ENCODE assay signal across 9 mouse cellular contexts in the genomic region with DNA sequence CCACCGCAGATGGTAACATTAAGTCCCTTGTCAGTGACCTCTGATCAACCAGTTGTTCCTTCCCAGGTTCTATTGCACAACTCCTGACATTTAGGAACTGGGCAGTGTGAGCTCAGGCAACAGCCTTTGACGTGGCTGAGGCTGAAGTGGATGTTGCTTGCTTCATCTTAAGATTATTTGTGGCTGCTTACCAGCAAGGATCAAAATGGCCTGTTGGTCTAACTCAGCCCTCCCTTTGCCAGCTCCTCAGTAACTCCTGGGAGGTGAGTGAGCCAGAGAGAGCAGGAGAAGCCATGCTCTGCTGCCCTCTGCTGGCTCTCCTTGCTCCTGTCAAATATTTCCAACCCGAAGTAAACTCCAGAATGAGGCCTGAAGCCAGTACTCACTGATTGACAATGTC.
DNase-seq lines count a peak whose midpoint lies in the region; ATAC-seq and TF ChIP-seq lines count a peak whose summit lies in the region.
"Had no signal": no experiment of that assay in that cellular context is flagged by ENCODE, and none has a peak within 500 bp of the region (broad histone marks: within the 10 kb centered on the region; RNA-seq: fewer than 3 reads in every experiment).

No protein-coding gene starts in this region.

- TF ChIP-seq EP300 in MEL (IDR thresholded peaks at IDR 0.05; ENCODE audit: low read depth in 1 of 2, low read length in 2 of 2) = 0 out of 4 replicates have a peak, but pooled peaks of 1 of the 2 experiments have one; percentile 6

- no peaks in the 10 kb centered on the region for H3K27me3 ChIP-seq in MEL (ENCODE audit: control insufficient read depth in 1 of 2, insufficient read depth in 2 of 2, low read length in 2 of 2)
- no peaks in the 10 kb centered on the region for H3K27me3 ChIP-seq in forebrain, embryonic 13.5 days
- H3K27me3 ChIP-seq: limb, embryonic 12.5 days had no signal

- DNase-seq in MEL (ENCODE audit: low read depth, low spot score) = peak; percentile 81
- peak; percentile 49 for DNase-seq in c-Kit-positive CD71-positive TER-119-positive erythroid progenitor cells, embryonic 14.5 days (ENCODE audit: low spot score)
- DNase-seq in heart, postnatal 4 days = peak; percentile 82
- peak; percentile 44 for DNase-seq in layer of hippocampus, adult 9-11 months
- peak; percentile 85 for DNase-seq in lung, postnatal 25 days (ENCODE audit: low spot score)
- DNase-seq in retina, postnatal 7 days (ENCODE audit: low read depth, low spot score) = peak; percentile 44
- DNase-seq in urinary bladder, adult 2 months (ENCODE audit: low spot score) = peak; percentile 57

- no peak overlapping the region for H3K27ac ChIP-seq in MEL (ENCODE audit: control insufficient read depth, low read depth, low read length)
- no peak overlapping the region for H3K27ac ChIP-seq in forebrain, embryonic 13.5 days
- H3K27ac ChIP-seq: limb, embryonic 12.5 days had no signal

- 41% methylated on average over 3 of the region's 3 CpGs for WGBS in forebrain, embryonic 13.5 days

- TF ChIP-seq RAD21 in MEL (IDR thresholded peaks at IDR 0.05; ENCODE audit: low read depth, low read length) = peak; percentile 91

- TF ChIP-seq POLR2A in MEL (IDR thresholded peaks at IDR 0.05; ENCODE audit: control insufficient read depth in 1 of 2, insufficient read depth in 1 of 2, low read depth in 1 of 2, low read length in 2 of 2, poor library complexity in 1 of 2) = no peak

- no peak overlapping the region for H3K4me3 ChIP-seq in MEL (ENCODE audit: control insufficient read depth in 1 of 2, insufficient read depth in 1 of 2, low read depth in 2 of 2, low read length in 2 of 2)
- H3K4me3 ChIP-seq in forebrain, embryonic 13.5 days = no peak overlapping the region
- H3K4me3 ChIP-seq: limb, embryonic 12.5 days had no signal

- peak; percentile 81 to 91 (median 84) for TF ChIP-seq CTCF in MEL (IDR thresholded peaks at IDR 0.05 in 2 of 3, conservative IDR thresholded peaks at IDR 0.05 in 1 of 3; ENCODE audit: control insufficient read depth in 1 of 3, insufficient read depth in 1 of 3, low read depth in 2 of 3, low read length in 3 of 3, poor library complexity in 1 of 3, severe bottlenecking in 1 of 3)

- no peak overlapping the region for H3K9ac ChIP-seq in MEL (ENCODE audit: control insufficient read depth, low read depth, low read length, poor library complexity, severe bottlenecking)
- no peak overlapping the region for H3K9ac ChIP-seq in forebrain, embryonic 13.5 days
- H3K9ac ChIP-seq: limb, embryonic 12.5 days had no signal

- no peaks in the 10 kb centered on the region for H3K79me2 ChIP-seq in MEL (ENCODE audit: control insufficient read depth, insufficient read depth, low read length, poor library complexity)

- peaks cover 0 to 7% of the 10 kb centered on the region in 2 experiments; a peak in 3 of 4 replicates for H3K4me1 ChIP-seq in MEL (ENCODE audit: control insufficient read depth in 1 of 2, insufficient read depth in 2 of 2, low read length in 2 of 2)
- H3K4me1 ChIP-seq in forebrain, embryonic 13.5 days = no peaks in the 10 kb centered on the region
- H3K4me1 ChIP-seq: limb, embryonic 12.5 days had no signal

- no peak overlapping the region for H3K4me2 ChIP-seq in forebrain, embryonic 13.5 days
- H3K4me2 ChIP-seq: limb, embryonic 12.5 days had no signal

- peaks cover 0 to 7% of the 10 kb centered on the region in 2 experiments; a peak in 2 of 4 replicates for H3K36me3 ChIP-seq in MEL (ENCODE audit: control insufficient read depth in 1 of 2, insufficient read depth in 2 of 2, low read length in 2 of 2)
- H3K36me3 ChIP-seq in forebrain, embryonic 13.5 days (ENCODE audit: poor library complexity, severe bottlenecking) = no peaks in the 10 kb centered on the region
- H3K36me3 ChIP-seq: limb, embryonic 12.5 days had no signal

- peak; percentile 74; the same call in 1 of the 2 replicates for ATAC-seq in forebrain, embryonic 13.5 days

- no peaks in the 10 kb centered on the region for H3K9me3 ChIP-seq in MEL (replicated peaks; ENCODE audit: insufficient read depth, low read length)
- H3K9me3 ChIP-seq in forebrain, embryonic 13.5 days (replicated peaks) = 0 out of 2 replicates have a peak, but pooled peaks cover 4% of the 10 kb centered on the region
- H3K9me3 ChIP-seq: limb, embryonic 12.5 days had no signal

TF ChIP-seq in MEL, 35 proteins besides CTCF, POLR2A, EP300 and RAD21:
- no peak for TF ChIP-seq POLR2AphosphoS5 (IDR thresholded peaks at IDR 0.05; ENCODE audit: borderline replicate concordance, low read depth, low read length)
- TF ChIP-seq CHD2 (IDR thresholded peaks at IDR 0.05; ENCODE audit: low read length) = no peak
- TF ChIP-seq USF1 (IDR thresholded peaks at IDR 0.05; ENCODE audit: low read depth, low read length) = no peak
- no peak for TF ChIP-seq JUND (IDR thresholded peaks at IDR 0.05; ENCODE audit: low read depth, low read length)
- TF ChIP-seq MXI1 (IDR thresholded peaks at IDR 0.05; ENCODE audit: low read depth, low read length) = peak; percentile 33; the same call in 1 of the 2 replicates
- TF ChIP-seq NELFE (IDR thresholded peaks at IDR 0.05; ENCODE audit: low read depth, low read length) = no peak
- TF ChIP-seq ETS1 (IDR thresholded peaks at IDR 0.05; ENCODE audit: low read depth, low read length) = no peak
- no peak for TF ChIP-seq MYB (IDR thresholded peaks at IDR 0.05; ENCODE audit: low read depth, low read length)
- no peak for TF ChIP-seq ZKSCAN1 (IDR thresholded peaks at IDR 0.05; ENCODE audit: low read depth, low read length)
- TF ChIP-seq E2F4 (IDR thresholded peaks at IDR 0.05; ENCODE audit: borderline replicate concordance, low read depth, low read length) = no peak
- no peak for TF ChIP-seq POLR2AphosphoS2 (IDR thresholded peaks at IDR 0.05; ENCODE audit: low read length)
- peak; percentile 96 for TF ChIP-seq SMC3 (IDR thresholded peaks at IDR 0.05; ENCODE audit: low read depth, low read length)
- TF ChIP-seq MEF2A (IDR thresholded peaks at IDR 0.05; ENCODE audit: extremely low read depth, insufficient replicate concordance, low read depth, low read length, poor library complexity, severe bottlenecking) = no peak
- TF ChIP-seq ZC3H11A (IDR thresholded peaks at IDR 0.05; ENCODE audit: low read depth, low read length) = peak; percentile 87
- no peak for TF ChIP-seq MAX (IDR thresholded peaks at IDR 0.05; ENCODE audit: low read length)
- TF ChIP-seq ELF1 (IDR thresholded peaks at IDR 0.05; ENCODE audit: low read depth, low read length) = no peak
- no peak for TF ChIP-seq TAL1 (IDR thresholded peaks at IDR 0.05; ENCODE audit: low read length)
- no peak for TF ChIP-seq CHD1 (IDR thresholded peaks at IDR 0.05; ENCODE audit: low read depth, low read length)
- TF ChIP-seq TCF12 (IDR thresholded peaks at IDR 0.05; ENCODE audit: low read depth, low read length) = peak; percentile 9; the same call in 1 of the 2 replicates
- TF ChIP-seq BHLHE40 (IDR thresholded peaks at IDR 0.05; ENCODE audit: borderline replicate concordance, low read depth, low read length) = no peak
